Mouse (Mus musculus) cortical plate, adult 2 months (tissue): Measurements from ENCODE around the gene Grhpr.

ENCODE experiments used
- CTCF ChIP-seq: fragments of 200-500 bp; IDR thresholded peaks from 2 replicates; pipeline ENCODE4 v1.5.1; 2011; ENCODE audit warnings: mild to moderate bottlenecking, control low read depth, low read length; ENCODE audit not compliant: insufficient read depth; ENCODE audit errors: extremely low read depth
- POLR2A ChIP-seq: fragments of 200-500 bp; IDR thresholded peaks from 2 replicates; pipeline ENCODE4 v1.6.1; 2011; ENCODE audit warnings: mild to moderate bottlenecking, low read length, control low read depth; ENCODE audit not compliant: insufficient read depth; ENCODE audit errors: extremely low read depth

- TF ChIP-seq POLR2A, result no peak
- no peak for TF ChIP-seq CTCF
Observed at GRCm38 (mm10) chr4:44965736-44966135, 15.5 kb upstream of the Grhpr start.
